Mouse (Mus musculus): ENCODE measurements around the gene Adra2a. TPM values are rescaled to one million over a fixed set of nuclear protein-coding genes. Genes with fewer than 3 reads are reported as not detected.
A peak's percentile ranks its signal among the peaks of the same experiment; 100 is the strongest.

Adra2a gene
- 10.6 and 10.7 TPM in 2 replicates for polyA plus RNA-seq (2012; rRNA removed)

GRCm38 (mm10) chr19:54043851-54044250, at the start of gene Adra2a:
Gene Adra2a (plus strand): TSS chr19:54044151.
- no peak within 1 kb of the TSS for H3K27ac ChIP-seq (ENCODE audit: insufficient read depth, low read length)
- H3K4me3 ChIP-seq (ENCODE audit: insufficient read depth, low read length): peak within 1 kb of the TSS; percentile 39
- no peaks in the 10 kb centered on the region for H3K4me1 ChIP-seq (ENCODE audit: control insufficient read depth, insufficient read depth, low read length)
- no peak for TF ChIP-seq POLR2A (IDR thresholded peaks at IDR 0.05; ENCODE audit: extremely low read depth, insufficient read depth, low read length)
- no peak for TF ChIP-seq CTCF (IDR thresholded peaks at IDR 0.05; ENCODE audit: extremely low read depth, insufficient read depth, low read length)

- Histone ChIP-seq H3K4me3 (ENCODE audit: insufficient read depth, low read length) (no peak overlapping the region), H3K4me1 (ENCODE audit: control insufficient read depth, insufficient read depth, low read length) (peaks cover 2% of the 10 kb centered on the region), H3K27ac (ENCODE audit: insufficient read depth, low read length) (no peak overlapping the region)
- TF ChIP-seq POLR2A (IDR thresholded peaks at IDR 0.05; ENCODE audit: extremely low read depth, insufficient read depth, low read length): no peak
- no peak for TF ChIP-seq CTCF (IDR thresholded peaks at IDR 0.05; ENCODE audit: extremely low read depth, insufficient read depth, low read length)
Measured at GRCm38 (mm10) chr19:53994276-53994675, 49.7 kb upstream of the Adra2a start.

- Histone ChIP-seq H3K4me1 (ENCODE audit: control insufficient read depth, insufficient read depth, low read length) (peaks cover 2% of the 10 kb centered on the region), H3K4me3 (ENCODE audit: insufficient read depth, low read length) (no peak overlapping the region), H3K27ac (ENCODE audit: insufficient read depth, low read length) (no peak overlapping the region)
- no peak for TF ChIP-seq CTCF (IDR thresholded peaks at IDR 0.05; ENCODE audit: extremely low read depth, insufficient read depth, low read length)
Measured at GRCm38 (mm10) chr19:54010973-54011372, 33.0 kb upstream of the Adra2a start.

GRCm38 (mm10) chr19:54014999-54015398, 29.0 kb upstream of the Adra2a start:
- Histone ChIP-seq H3K4me1 (ENCODE audit: control insufficient read depth, insufficient read depth, low read length) (peaks cover 2% of the 10 kb centered on the region), H3K27ac (ENCODE audit: insufficient read depth, low read length) (no peak overlapping the region), H3K4me3 (ENCODE audit: insufficient read depth, low read length) (no peak overlapping the region)
- no peak for TF ChIP-seq POLR2A (IDR thresholded peaks at IDR 0.05; ENCODE audit: extremely low read depth, insufficient read depth, low read length)
- TF ChIP-seq CTCF (IDR thresholded peaks at IDR 0.05; ENCODE audit: extremely low read depth, insufficient read depth, low read length): no peak

- Histone ChIP-seq H3K4me1 (ENCODE audit: control insufficient read depth, insufficient read depth, low read length) (peaks cover 2% of the 10 kb centered on the region), H3K27ac (ENCODE audit: insufficient read depth, low read length) (no peak overlapping the region), H3K4me3 (ENCODE audit: insufficient read depth, low read length) (no peak overlapping the region)
- TF ChIP-seq CTCF (IDR thresholded peaks at IDR 0.05; ENCODE audit: extremely low read depth, insufficient read depth, low read length) (no peak), POLR2A (IDR thresholded peaks at IDR 0.05; ENCODE audit: extremely low read depth, insufficient read depth, low read length) (no peak)
Measured at GRCm38 (mm10) chr19:54015503-54015902, 28.4 kb upstream of the Adra2a start.

- TF ChIP-seq POLR2A (IDR thresholded peaks at IDR 0.05; ENCODE audit: extremely low read depth, insufficient read depth, low read length) (no peak), CTCF (IDR thresholded peaks at IDR 0.05; ENCODE audit: extremely low read depth, insufficient read depth, low read length) (no peak)
- Histone ChIP-seq H3K27ac (ENCODE audit: insufficient read depth, low read length) (no peak overlapping the region), H3K4me1 (ENCODE audit: control insufficient read depth, insufficient read depth, low read length) (no peaks in the 10 kb centered on the region), H3K4me3 (ENCODE audit: insufficient read depth, low read length) (no peak overlapping the region)
Measured at GRCm38 (mm10) chr19:54035100-54035499, 8.9 kb upstream of the Adra2a start.

GRCm38 (mm10) chr19:54039441-54039840, 4.5 kb upstream of the Adra2a start:
- Histone ChIP-seq H3K27ac (ENCODE audit: insufficient read depth, low read length) (no peak overlapping the region), H3K4me1 (ENCODE audit: control insufficient read depth, insufficient read depth, low read length) (no peaks in the 10 kb centered on the region), H3K4me3 (ENCODE audit: insufficient read depth, low read length) (no peak overlapping the region)
- no peak for TF ChIP-seq POLR2A (IDR thresholded peaks at IDR 0.05; ENCODE audit: extremely low read depth, insufficient read depth, low read length)

GRCm38 (mm10) chr19:54040356-54041028, 3.5 kb upstream of the Adra2a start:
- no peak overlapping the region for H3K4me3 ChIP-seq (ENCODE audit: insufficient read depth, low read length)
- no peaks in the 10 kb centered on the region for H3K4me1 ChIP-seq (ENCODE audit: control insufficient read depth, insufficient read depth, low read length)
- no peak overlapping the region for H3K27ac ChIP-seq (ENCODE audit: insufficient read depth, low read length)
- TF ChIP-seq POLR2A (IDR thresholded peaks at IDR 0.05; ENCODE audit: extremely low read depth, insufficient read depth, low read length) (no peak), CTCF (IDR thresholded peaks at IDR 0.05; ENCODE audit: extremely low read depth, insufficient read depth, low read length) (no peak)

GRCm38 (mm10) chr19:54041029-54041367, 3.0 kb upstream of the Adra2a start:
- TF ChIP-seq POLR2A (IDR thresholded peaks at IDR 0.05; ENCODE audit: extremely low read depth, insufficient read depth, low read length) (no peak), CTCF (IDR thresholded peaks at IDR 0.05; ENCODE audit: extremely low read depth, insufficient read depth, low read length) (no peak)
- Histone ChIP-seq H3K4me3 (ENCODE audit: insufficient read depth, low read length) (no peak overlapping the region), H3K4me1 (ENCODE audit: control insufficient read depth, insufficient read depth, low read length) (no peaks in the 10 kb centered on the region), H3K27ac (ENCODE audit: insufficient read depth, low read length) (no peak overlapping the region)

- Histone ChIP-seq H3K4me3 (ENCODE audit: insufficient read depth, low read length) (peak overlapping the region; percentile 39), H3K27ac (ENCODE audit: insufficient read depth, low read length) (no peak overlapping the region), H3K4me1 (ENCODE audit: control insufficient read depth, insufficient read depth, low read length) (no peaks in the 10 kb centered on the region)
- TF ChIP-seq POLR2A (IDR thresholded peaks at IDR 0.05; ENCODE audit: extremely low read depth, insufficient read depth, low read length) (peak; percentile 82), CTCF (IDR thresholded peaks at IDR 0.05; ENCODE audit: extremely low read depth, insufficient read depth, low read length) (peak; percentile 77)
Measured at GRCm38 (mm10) chr19:54044507-54045371, 788 bp downstream of the Adra2a start.
